Mouse (Mus musculus) lung, postnatal 14 days (tissue): ENCODE results near the gene Galnt14.
A peak's percentile ranks its signal among the peaks of the same experiment; 100 is the strongest.

ENCODE experiments used
- DNase-seq: peaks from one replicate; pipeline ENCODE4 v3.0.0; 2021

Galnt14 gene

DNA sequence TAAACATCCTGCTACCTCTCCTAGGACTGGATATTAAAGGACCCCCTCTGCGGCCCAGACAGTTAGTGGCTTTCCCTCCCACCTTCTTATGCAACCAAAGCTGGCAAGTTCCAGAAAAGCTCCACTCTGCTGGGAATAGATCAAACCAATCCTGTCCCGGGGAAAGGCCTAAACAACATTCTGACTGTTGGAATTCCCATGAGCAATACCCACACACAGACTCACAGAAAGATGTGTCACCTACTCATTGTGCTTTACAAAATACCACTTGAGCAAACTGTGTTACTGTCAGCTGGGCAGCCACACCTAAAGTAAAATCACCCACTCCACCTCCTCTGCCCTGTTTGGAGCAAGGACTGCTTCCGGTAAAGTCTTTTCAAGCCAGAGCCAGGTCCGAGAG, 207.6 kb downstream of the Galnt14 start:
- DNase-seq: no peak

DNA sequence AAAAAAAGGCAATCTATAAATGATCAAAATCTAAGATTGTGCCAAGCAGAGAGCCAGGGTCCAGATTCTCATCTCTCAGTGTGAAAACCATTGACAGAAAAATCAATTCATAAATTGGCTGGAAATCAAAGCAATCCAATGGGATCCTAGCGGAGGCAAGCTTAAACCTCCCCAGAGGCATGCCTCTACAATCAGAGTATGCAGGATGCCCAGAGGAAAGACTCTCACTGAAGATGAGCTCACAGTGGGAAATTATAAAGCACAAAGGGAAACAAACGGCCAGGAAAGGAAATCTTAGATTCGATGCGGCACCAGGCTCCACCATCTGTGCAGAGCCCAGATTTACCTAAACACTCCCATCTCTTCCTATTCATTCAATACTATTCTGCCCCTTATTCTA, 220.7 kb downstream of the Galnt14 start:
- DNase-seq: no peak

DNA sequence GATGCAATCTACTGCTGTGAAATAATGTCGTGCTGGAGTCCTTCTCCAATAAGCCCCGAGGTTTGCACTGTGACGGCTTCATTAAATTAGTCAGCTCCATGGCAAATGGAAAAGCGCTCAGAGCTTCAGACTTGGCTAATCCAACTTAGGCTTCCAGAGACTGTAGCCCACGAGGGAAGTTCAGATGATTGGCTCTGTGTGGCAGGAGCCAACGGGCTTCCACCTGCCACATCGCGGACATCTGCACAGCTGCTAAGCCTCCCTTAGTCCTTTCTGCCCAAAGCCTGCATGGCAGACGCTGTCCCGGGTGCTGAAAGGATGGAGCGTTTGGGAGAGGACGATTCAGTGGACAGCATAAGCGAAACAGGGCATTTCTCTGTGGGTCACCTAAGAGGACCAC, 222.5 kb downstream of the Galnt14 start:
- DNase-seq: peak; percentile 1

DNA sequence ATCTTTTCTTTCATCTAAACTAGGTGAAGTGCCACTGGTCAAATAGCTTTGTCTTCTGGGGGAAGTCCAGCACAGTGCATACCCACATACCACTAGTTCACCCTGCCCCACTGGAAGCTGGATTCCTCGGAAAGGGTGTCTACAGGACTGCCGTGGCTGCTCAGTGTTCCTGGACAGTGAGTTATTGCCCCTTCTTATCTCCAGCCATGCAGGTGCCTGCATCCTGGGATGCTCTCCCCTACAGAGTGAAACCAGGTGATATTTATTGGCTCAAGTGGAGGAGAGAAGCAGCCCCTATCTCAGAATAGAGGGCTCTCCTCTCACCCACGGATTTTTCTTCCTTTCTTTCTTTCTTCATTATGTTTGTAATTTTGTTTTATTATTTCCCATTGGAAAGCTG, 222.9 kb downstream of the Galnt14 start:
- DNase-seq: no peak

DNA sequence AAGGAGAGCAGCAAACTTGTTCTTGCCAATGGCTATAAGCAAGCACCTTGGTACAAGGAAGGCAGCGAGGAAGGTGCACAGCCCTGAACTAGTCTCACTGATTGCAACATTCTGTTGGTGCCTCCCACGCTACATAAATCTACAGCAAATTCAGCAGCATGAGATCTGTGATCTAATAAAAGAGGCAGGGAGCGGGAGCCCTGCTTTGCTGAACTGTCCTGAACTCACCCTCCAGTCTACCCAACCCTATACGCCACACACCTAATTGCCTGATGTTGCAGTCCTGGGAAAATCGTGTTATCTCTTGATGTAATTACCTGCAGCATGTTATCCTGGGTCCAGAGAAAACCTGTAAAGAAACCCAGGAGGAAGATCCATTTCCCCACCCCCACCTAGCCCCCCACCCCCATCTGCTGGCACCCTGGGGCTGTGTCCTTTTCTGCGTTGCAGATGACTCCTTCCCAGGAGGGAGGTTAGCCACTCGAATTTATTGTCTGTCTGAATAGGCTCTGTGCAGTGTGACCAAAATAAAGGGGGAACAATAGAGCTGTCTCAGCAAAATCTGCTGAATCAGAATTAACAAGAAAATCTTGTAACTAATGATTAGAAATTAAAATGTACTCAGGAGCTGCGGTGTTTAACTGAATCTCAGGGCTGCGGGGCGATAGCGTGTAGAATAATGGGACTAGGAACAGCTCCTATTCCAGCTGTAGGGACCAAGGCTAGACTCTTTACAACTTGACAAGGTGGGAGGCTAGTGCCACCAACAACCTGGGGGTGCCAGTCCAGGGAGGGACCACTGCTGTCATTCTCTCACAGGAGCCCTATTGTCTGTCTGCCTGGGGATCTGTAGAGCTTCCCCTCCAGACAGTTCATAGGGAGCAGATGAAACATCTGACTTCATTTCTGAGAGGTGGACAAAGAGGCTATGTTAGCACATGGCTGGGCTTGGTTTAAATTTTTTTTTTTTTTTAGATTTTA, 232.9 kb downstream of the Galnt14 start:
- DNase-seq: no peak

DNA sequence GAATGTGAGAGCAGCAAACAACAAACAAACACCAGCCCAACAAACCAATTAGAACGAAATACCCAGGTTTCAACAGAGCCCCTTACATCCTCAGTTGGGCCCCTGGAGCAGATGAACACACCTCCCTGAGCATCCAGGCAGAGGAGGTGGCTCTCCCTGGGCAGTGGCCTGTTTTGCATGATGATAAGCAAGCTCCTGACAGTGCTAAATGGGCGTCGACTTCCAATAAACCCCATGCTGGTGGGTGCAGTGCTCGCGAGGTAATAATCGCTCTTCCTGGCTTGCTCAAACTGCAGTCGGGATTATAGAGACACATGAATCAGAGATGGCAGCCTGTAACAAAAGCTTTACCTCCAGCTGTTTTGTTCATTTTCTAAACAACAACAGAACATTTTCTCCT, 235.9 kb downstream of the Galnt14 start:
- no peak for DNase-seq

DNA sequence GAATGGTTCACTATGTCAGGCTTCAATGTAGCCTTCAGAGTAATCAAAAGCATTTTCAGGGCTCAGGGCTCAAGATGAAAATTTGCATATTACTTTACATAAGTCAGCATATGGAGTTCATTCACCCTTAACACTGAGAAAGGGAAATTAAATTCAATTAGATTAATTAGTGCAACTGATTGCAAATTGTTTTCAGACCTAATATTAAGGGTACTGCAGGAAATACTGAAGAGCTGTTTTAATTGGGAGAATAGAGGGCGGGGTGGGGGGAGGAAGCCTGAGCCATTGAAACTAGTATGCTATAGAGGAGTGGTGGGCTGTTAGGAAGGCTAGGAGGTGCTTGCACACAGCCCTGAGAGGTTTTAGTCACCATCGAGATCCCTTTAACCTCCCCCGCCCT, 237.2 kb downstream of the Galnt14 start:
- DNase-seq: no peak

DNA sequence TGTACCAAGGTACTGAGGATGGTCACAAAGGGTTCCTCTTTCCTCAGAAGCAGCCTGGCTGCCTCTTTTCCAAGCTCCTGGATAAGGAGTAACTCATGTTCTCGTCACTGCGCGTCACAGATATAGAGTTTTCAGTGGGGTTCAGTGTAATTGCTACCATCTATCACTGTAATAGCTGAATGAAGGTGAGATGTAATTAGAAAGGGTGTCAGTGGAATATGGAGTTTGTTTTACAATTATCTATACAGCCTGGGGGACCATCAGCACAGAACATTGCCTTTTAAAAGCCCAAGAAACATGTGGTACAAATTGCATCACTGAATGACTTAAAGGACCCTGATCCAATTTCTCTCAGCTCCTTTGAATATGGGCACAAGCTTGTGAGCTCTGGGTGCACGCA, 249.4 kb downstream of the Galnt14 start:
- DNase-seq: no peak

DNA sequence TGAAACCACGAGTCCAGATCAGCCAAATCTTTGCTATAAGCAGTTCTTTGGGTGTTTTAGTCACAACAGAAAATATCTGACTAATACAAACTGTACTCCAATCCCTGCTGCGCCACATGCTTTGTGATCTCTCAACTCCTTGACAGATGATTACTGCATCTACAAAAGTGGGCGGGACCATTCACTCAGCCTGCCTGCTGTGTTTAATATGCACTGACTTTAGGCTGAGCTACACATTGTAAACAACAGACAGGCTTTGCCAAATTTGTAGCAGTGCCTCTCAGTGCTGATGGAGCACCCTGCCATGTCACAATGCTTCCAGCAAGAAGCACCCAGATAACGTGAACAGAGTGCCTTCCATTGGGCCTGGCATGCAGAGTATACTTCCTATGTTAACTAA, 251.5 kb downstream of the Galnt14 start:
- no peak for DNase-seq

DNA sequence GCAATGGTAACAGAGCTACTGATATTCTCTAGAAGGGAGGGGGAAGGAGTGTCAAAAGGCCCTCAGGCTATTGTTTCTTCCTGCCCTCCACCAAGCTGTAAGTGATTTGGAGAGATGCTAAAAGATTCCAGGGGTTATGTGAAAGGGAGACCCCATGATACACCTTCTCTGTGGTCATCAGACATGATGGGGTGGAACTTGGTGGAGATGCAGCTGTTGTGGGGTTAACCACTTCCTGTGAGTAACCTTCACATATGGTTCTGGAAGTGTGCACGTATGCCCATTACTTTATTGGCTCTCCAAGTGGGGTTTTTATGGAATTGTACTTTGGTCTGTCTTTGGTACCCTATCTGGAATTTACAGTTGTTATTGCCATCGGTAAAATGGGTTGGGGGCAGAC, 253.7 kb downstream of the Galnt14 start:
- DNase-seq: no peak

DNA sequence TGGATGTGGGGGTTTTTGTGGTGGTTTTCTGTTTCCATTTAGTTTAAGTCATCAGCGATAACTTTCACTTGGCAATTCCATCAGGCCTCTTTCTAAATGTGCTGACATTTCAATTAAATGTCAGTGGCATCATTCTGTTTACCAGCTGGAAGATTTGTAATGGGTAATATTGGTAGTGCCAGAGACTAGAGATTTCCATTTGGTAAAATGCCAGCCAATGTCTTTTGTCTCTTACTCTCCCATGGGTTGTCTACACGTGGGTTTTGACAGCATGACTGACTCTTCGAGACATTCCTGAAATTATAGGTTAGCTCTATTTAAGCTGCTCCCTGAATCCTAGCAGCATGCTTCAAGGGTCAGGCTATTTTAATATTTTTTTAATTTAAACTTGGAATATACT, 256.6 kb downstream of the Galnt14 start:
- DNase-seq: no peak

DNA sequence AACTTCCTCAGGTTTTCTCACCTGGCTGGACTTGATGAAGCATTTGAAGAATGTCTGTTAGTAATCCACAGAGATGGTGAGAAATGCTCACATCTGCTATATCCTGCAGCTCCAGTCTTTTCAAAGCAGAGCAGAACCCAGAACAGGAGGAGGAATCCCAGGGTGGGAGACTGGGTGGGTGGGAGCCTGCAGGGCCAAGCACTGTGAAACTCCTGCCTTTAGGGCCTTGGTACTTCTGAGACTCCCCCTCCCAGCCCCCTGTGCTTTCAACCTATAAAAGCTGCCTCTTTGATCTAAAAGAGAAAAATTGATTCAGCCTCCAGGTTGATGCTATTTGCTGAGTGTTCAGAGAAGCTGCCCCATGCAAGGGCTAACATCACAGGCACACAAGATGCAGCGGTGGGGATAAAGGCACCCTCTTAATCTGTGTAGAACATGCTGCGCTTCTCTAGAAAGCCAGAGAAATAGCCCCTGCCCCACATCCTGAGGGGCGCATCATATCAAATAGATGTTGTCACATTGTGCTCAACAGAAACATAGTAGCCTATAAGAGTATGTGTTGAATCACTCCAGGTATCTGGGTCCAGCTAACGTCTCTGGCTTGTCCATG, 258.0 kb downstream of the Galnt14 start:
- DNase-seq: no peak

DNA sequence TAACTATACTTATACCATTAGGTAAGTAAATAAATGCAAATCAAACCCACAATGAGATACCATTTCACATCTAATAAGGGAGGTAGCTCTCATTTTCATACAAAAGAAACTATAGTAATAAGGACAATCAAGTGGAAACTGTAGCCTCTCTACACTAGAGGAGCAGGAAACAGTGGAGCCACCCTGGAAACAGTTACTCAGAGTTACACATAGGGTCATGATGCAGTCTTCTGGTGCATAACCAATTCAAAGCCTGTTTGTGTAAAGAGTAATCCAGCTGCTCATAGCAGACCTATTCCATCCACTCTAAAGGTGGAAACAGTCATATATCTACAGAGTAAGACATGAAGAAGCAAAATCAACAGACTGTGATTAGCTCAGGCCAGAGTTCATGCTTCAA, 261.1 kb downstream of the Galnt14 start:
- DNase-seq: no peak
